Mouse (Mus musculus) heart, adult 2 months (tissue): ENCODE data around the gene Usp25. TPM values are rescaled to one million over a fixed set of nuclear protein-coding genes. Genes with fewer than 3 reads are reported as not detected.

ENCODE experiments used
- DNase-seq, 2 experiments: peaks; one replicate each; pipeline ENCODE4 v3.0.0; 2021
- H3K27ac ChIP-seq: fragments of 200-600 bp; 2 replicates; pipeline ENCODE4 v1.8.1; 2022
- H3K27me3 ChIP-seq: fragments of 200-500 bp; 2 replicates; pipeline ENCODE4 v1.6.1; 2012; ENCODE audit warnings: mild to moderate bottlenecking, low read length, inconsistent platforms, mixed read lengths; ENCODE audit not compliant: control insufficient read depth, insufficient read depth
- H3K36me3 ChIP-seq: fragments of 200-500 bp; 2 replicates; pipeline ENCODE4 v1.6.1; 2012; ENCODE audit warnings: low read length, inconsistent platforms; ENCODE audit not compliant: control insufficient read depth, insufficient read depth
- H3K4me1 ChIP-seq: fragments of 200-500 bp; 2 replicates; pipeline ENCODE4 v1.6.1; 2011; ENCODE audit warnings: low read length; ENCODE audit not compliant: control insufficient read depth, insufficient read depth
- H3K4me3 ChIP-seq: fragments of 200-600 bp; 2 replicates; pipeline ENCODE4 v1.8.1; 2022
- H3K79me2 ChIP-seq: fragments of 200-500 bp; replicated peaks from 2 replicates; pipeline ENCODE4 v1.6.1; 2012; ENCODE audit warnings: mild to moderate bottlenecking, inconsistent platforms, low read length, moderate library complexity, mixed read lengths; ENCODE audit not compliant: control insufficient read depth, insufficient read depth
- H3K9ac ChIP-seq: fragments of 200-500 bp; 2 replicates; pipeline ENCODE4 v1.6.1; 2012; ENCODE audit warnings: low read depth, mild to moderate bottlenecking, control low read depth, inconsistent platforms, low read length, mixed read lengths
- CTCF ChIP-seq: fragments of 200-600 bp; IDR thresholded peaks from 2 replicates; pipeline ENCODE4 v1.8.1; 2022; ENCODE audit warnings: antibody characterized with exemption, mild to moderate bottlenecking, moderate library complexity
- EP300 ChIP-seq: fragments of 200-500 bp; IDR thresholded peaks from 2 replicates; pipeline ENCODE4 v1.6.1; 2011; ENCODE audit warnings: low read depth, low read length, control low read depth; ENCODE audit not compliant: insufficient read depth
- POLR2A ChIP-seq: fragments of 200-500 bp; IDR thresholded peaks from 2 replicates; pipeline ENCODE4 v1.6.1; 2011; ENCODE audit warnings: mild to moderate bottlenecking, low read depth, low read length, control low read depth; ENCODE audit not compliant: insufficient read depth
- WGBS: fragments of 180-500 bp; shearing (Covaris S2); methylation state at CpG from one replicate; pipeline ENCODE4 v1.1.7; 2018; 5-methylcytosine and 5-hydroxymethylcytosine counted together
- intact Hi-C: fragments of 180-260 bp; cut with DNase I; formaldehyde crosslinking; loops from one replicate; pipeline ENCODE4 v1.15.1; 2025
- long read RNA-seq: library from polyadenylated mRNA; stranded (forward); transcript quantifications from one replicate; pipeline ENCODE4 v2.0.0, GENCODE M21; 2021
- polyA plus RNA-seq: library from polyadenylated mRNA; depleted of rRNA; stranded (reverse); fragments of >200 nt; gene quantifications from 2 replicates; pipeline ENCODE4 v1.2.3, GENCODE M21; 2012; rRNA removed
- total RNA-seq, 2 experiments: library from RNA; stranded (reverse); gene quantifications; 2 replicates each; pipeline ENCODE4 v1.2.3; 2021

Usp25 gene
- total RNA-seq (10 to 100 TPM; 71.4 to 74.4 TPM), polyA plus RNA-seq (16.7 and 29.5 TPM in 2 replicates)
- long read RNA-seq, full-length matches to known transcripts: 5 of 60 reads
- long read RNA-seq, partial matches to known transcripts: 13 of 60 reads
- long read RNA-seq, other reads (novel, unspliced or antisense): 42 of 60 reads

DNA sequence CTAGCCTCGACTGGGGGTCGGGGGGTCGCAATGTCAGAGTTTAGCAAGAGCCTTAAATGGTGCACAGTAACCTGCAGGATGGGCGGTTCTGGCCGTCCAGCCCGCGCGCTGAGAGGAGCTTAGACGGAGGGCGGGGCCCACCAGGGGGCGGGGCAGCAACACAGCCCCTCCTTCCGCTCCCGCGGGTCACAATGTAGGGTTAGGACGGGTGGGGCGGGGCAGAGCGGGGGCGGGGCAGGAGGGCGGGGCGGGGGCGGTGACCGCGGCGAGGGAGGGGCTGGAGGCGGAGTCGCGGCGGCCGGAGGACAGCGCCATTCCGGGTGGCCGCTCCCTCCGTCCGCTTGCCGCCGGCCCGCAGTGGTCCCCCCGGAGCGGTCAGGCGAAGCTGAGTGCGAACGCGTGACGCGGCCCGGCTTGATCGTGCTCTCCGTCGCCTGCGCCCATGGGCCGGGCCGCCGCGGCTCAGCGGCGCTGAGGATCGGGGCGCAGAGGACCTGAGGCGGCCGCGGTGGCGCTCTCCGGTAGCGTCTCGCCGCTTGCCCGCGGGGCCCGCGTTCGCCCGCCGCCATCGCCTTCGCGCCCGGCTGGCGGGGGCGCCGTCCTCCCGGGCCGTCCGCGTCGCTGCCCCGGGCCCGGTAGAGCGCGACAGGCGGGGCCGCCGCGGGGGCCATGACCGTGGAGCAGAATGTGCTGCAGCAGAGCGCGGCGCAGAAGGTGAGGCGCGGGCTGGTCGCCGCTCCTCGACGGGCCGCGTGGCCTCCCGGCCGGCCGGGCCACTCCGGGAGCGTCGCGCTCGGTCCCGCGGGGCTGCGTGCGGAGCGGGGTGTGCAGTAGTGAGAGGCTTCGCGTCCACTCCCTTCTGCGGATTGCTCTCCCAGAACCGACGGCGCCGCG, at the start of gene Usp25:
Usp25 (plus strand) TSS at position 280 of the 894 bp plus-strand sequence.
- no peaks in the 10 kb centered on the region for H3K27me3 ChIP-seq
- peaks cover 17% of the 10 kb centered on the region for H3K36me3 ChIP-seq
- WGBS: under 1% methylated on average over 119 of the region's 126 CpGs
- TF ChIP-seq POLR2A: peak; percentile 77
- no peak for TF ChIP-seq EP300
- TF ChIP-seq CTCF: peak; percentile 24
- peak within 1 kb of the TSS; percentile 94 for H3K9ac ChIP-seq
- DNase-seq: peak; percentile 94 to 95
- intact Hi-C loops: loop anchor here (2.0 to 5.0 kb wide), 3 partner anchors 17 to 1246 kb away; partner anchors contain the start of gene Hspa13
- H3K27ac ChIP-seq: peak within 1 kb of the TSS; percentile 92
- peaks cover 5% of the 10 kb centered on the region for H3K79me2 ChIP-seq
- peak within 1 kb of the TSS; percentile 89 for H3K4me3 ChIP-seq
- H3K4me1 ChIP-seq: peaks cover 11% of the 10 kb centered on the region

DNA sequence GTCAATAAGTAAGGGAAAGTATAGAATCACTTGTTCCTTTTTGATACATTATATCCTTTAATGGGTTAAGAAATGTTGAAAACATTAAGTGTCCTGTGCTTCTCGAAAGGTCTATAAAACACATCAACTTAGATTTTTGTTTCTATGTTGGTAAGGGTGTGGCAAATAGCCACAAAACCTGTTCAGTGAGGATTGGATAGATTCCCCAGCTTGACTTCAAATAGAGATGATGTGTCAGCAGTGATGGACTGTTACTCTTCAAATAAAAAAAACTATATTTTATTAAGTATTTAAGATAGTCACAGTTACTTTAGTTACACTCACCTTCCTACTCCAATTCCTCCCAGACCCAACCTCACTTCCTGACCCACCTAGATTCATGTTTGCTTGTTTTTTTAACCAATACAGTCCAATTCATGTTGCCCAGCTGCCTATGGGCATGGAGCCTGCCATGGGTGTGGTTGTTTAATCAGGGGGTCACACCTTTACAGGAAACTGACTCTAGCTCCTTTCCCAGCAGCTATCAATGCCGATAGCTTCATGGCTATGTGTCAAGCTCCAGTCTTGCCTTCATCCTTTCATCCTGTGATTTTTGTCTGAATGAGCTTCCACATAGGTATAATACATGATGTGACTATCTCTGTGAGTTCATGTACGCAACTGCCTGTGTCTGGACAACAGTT, 45.8 kb upstream of the Usp25 start:
- H3K27me3 ChIP-seq: no peaks in the 10 kb centered on the region
- no peak for DNase-seq
- TF ChIP-seq EP300: no peak
- TF ChIP-seq POLR2A: no peak
- TF ChIP-seq CTCF: no peak
- no peaks in the 10 kb centered on the region for H3K79me2 ChIP-seq
- no peak overlapping the region for H3K4me3 ChIP-seq
- H3K4me1 ChIP-seq: no peaks in the 10 kb centered on the region
- no peaks in the 10 kb centered on the region for H3K36me3 ChIP-seq
- intact Hi-C loops: no loop called here
- 84% methylated on average over 3 of the region's 3 CpGs for WGBS
- H3K9ac ChIP-seq: no peak overlapping the region
- no peak overlapping the region for H3K27ac ChIP-seq

DNA sequence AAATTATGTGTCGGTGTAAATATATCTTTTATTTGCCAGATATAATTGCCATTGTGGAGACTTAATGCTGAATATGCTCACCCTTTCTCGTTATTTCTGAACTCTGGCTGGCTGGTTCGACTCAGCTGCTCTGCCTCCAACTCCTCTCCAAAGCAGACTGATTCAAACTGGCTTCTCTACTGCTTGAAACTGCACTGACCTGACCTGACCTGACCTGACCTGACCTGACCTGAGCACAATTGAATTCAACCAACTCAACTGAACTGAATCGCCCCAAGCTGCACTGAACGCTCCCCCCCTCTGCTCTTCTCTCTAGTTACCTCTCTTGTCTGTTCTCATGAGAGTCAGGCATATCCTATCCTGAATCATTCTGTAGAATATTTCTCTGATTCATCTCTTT, 42.3 kb upstream of the Usp25 start:
- Histone ChIP-seq H3K4me1 (no peaks in the 10 kb centered on the region), H3K27ac (no peak overlapping the region), H3K4me3 (no peak overlapping the region), H3K36me3 (no peaks in the 10 kb centered on the region), H3K9ac (no peak overlapping the region), H3K27me3 (no peaks in the 10 kb centered on the region), H3K79me2 (no peaks in the 10 kb centered on the region)
- 75% methylated on average over 5 of the region's 5 CpGs for WGBS
- TF ChIP-seq CTCF (no peak), POLR2A (no peak), EP300 (no peak)
- intact Hi-C loops: no loop called here
- no peak for DNase-seq

DNA sequence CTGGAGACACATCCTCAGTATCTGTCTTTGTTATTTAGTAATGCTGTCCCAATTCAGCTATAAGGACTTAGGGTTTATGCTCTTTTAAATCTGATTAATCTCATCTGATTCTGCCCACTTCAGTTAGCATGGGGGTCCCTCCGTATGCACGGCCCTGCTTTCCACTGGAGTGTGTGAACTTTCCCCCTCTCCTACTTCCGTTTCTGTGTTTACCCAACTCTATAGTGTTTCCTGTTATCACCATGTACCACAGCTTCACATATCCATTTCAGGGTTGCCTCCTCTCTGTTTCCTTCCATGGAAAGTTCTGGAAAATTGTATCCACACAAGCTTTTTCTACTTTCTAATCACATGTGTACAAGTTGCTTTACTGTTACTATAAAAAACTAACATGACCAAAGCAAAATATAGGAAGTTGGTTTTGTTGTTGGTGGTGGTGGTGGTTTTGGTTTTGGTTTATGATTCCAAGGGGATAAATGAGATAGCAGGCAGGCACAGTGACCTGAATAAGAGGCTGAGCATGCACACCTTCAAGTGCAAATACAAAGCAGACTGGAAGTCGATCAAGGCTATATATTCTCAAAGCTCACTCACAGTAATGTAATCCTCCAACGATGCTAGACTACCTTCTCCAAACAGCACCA, 36.6 kb upstream of the Usp25 start:
- intact Hi-C loops: no loop called here
- Histone ChIP-seq H3K27ac (no peak overlapping the region), H3K36me3 (no peaks in the 10 kb centered on the region), H3K79me2 (no peaks in the 10 kb centered on the region), H3K4me1 (no peaks in the 10 kb centered on the region), H3K4me3 (no peak overlapping the region), H3K27me3 (no peaks in the 10 kb centered on the region), H3K9ac (no peak overlapping the region)
- whole genome bisulfite sequencing: 49% methylated on average over 5 of the region's 5 CpGs
- DNase-seq: no peak
- TF ChIP-seq CTCF: no peak
- no peak for TF ChIP-seq POLR2A

DNA sequence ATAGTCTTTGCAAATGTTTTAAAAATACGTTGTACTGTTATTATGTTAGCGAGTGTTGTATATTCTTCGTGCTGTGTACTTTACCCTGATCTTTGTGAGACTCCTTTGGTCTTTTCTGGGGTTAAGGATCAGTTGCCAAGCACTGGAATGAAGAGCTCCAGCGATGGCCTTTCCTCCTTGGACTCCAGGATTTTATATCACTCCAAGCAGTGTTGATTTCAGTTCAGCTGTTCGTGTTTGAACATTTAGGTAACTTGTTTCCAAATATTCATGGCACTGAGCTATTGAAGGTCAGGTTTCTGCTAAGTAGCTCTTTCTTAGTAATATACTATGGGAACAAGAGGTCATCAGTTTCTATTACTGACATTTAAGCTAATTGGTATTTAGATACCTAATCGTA, 29.8 kb upstream of the Usp25 start:
- H3K9ac ChIP-seq: no peak overlapping the region
- no peaks in the 10 kb centered on the region for H3K79me2 ChIP-seq
- H3K4me3 ChIP-seq: no peak overlapping the region
- no peak for DNase-seq
- H3K4me1 ChIP-seq: no peaks in the 10 kb centered on the region
- 83% methylated on average over 6 of the region's 6 CpGs for WGBS
- no peaks in the 10 kb centered on the region for H3K36me3 ChIP-seq
- TF ChIP-seq CTCF (no peak), EP300 (no peak), POLR2A (no peak)
- no peaks in the 10 kb centered on the region for H3K27me3 ChIP-seq
- no peak overlapping the region for H3K27ac ChIP-seq
- intact Hi-C loops: no loop called here
